Mouse (Mus musculus): ENCODE results near the gene Kcnc4.

DNA sequence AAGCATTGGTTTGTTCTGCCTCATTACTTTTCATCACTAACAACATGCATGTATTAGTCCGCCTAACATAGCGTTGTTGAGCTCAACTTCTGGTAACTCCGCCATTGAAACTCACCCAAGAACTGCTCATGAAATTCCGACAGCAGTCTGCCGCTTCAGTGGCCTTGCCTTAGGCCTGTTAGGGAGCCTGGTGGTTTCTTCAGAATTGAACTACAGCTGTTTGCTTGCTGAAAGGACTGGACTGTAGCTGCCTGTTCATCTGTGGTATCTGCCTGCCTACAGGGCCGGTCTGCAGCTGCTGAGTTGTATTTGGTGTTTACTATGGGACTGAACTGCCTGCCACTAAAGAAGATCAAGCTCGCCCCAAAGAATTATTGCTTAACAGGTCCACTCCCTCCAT, 58.0 kb downstream of the Kcnc4 start:
- TF ChIP-seq CTCF (IDR thresholded peaks at IDR 0.05; ENCODE audit: insufficient read depth, low read length) (no peak), POLR2A (IDR thresholded peaks at IDR 0.05; ENCODE audit: borderline replicate concordance, extremely low read depth, low read depth, low read length) (no peak)

Data from lung, adult 2 months (tissue).